Mouse (Mus musculus): ENCODE data around the gene Lipt2. TPM values are rescaled to one million over a fixed set of nuclear protein-coding genes. Genes with fewer than 3 reads are reported as not detected.

The Lipt2 gene
- polyA plus RNA-seq, 1 experiment: 0.02 TPM

DNA sequence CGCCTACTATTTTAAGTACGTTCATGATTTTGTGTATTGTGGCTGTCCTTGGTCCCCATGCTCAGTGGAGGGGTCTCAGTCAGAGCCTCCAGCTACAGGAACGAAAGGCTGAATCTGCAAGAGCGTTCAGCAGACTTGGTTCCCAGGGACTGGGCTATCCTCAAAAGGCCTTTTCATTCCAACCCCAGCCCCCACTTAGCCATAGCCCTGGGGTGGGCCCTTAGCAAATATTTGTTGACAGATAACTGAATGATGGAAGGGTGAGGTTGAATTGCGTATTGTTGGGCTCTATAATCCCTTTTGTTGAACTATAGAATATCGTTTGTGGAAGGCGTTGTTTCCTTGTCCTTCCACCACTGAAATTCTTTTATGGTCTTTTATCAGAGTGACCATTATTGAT is 32.6 kb upstream of the Lipt2 start:
- TF ChIP-seq GATA1 (IDR thresholded peaks at IDR 0.05; ENCODE audit: low read length) (no peak), TAL1 (IDR thresholded peaks at IDR 0.05; ENCODE audit: low read length) (no peak)
- Histone ChIP-seq H3K9me3 (ENCODE audit: control insufficient read depth, low read length) (peaks cover 7% of the 10 kb centered on the region), H3K4me3 (replicated peaks) (no peak overlapping the region), H3K36me3 (ENCODE audit: control insufficient read depth) (no peaks in the 10 kb centered on the region), H3K4me1 (ENCODE audit: control insufficient read depth) (peaks cover 15% of the 10 kb centered on the region), H3K27me3 (ENCODE audit: control insufficient read depth) (no peaks in the 10 kb centered on the region; the same call in 1 of the 2 replicates)

DNA sequence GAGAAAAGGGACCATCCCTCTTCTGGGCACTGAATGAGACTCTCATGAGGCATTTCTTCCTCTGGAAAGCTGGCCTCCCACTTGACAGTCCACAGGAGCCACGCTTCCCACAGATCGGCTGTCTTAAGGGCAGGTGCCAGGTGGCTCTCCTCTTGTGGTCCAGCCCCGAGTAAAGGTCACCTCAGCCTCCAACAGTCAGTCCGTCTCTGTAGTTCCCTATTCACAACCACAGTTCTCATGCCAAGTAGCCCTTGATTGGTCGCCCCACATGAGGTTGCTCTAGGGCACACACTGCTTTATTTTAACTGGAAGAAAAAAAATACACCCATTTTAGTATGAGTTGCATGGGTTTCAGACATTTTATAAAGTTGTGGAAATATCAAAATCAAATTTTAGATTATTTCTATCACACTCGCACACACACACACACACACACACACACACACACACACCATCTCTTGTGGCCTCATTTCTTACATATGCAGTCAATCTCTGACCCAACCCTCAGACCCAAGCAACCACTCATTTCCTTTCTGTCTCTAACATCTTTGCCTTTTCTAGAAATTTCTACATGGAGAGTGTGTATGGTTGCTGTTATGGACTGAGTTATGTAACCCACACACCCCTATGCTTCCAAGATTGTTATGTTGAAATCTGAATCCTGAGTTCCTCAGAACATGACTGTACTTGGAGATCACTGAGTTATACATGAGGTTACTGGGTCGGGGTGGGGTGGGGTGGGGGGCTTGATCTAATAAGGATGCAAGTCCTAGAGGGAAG is 30.6 kb upstream of the Lipt2 start:
- Histone ChIP-seq H3K4me1 (ENCODE audit: control insufficient read depth) (peaks cover 4% of the 10 kb centered on the region), H3K36me3 (ENCODE audit: control insufficient read depth) (no peaks in the 10 kb centered on the region), H3K4me3 (replicated peaks) (no peak overlapping the region), H3K9me3 (ENCODE audit: control insufficient read depth, low read length) (peaks cover 7% of the 10 kb centered on the region), H3K27me3 (ENCODE audit: control insufficient read depth) (no peaks in the 10 kb centered on the region; the same call in 1 of the 2 replicates)
- TF ChIP-seq GATA1 (IDR thresholded peaks at IDR 0.05; ENCODE audit: low read length): no peak
- no peak for TF ChIP-seq TAL1 (IDR thresholded peaks at IDR 0.05; ENCODE audit: low read length)

DNA sequence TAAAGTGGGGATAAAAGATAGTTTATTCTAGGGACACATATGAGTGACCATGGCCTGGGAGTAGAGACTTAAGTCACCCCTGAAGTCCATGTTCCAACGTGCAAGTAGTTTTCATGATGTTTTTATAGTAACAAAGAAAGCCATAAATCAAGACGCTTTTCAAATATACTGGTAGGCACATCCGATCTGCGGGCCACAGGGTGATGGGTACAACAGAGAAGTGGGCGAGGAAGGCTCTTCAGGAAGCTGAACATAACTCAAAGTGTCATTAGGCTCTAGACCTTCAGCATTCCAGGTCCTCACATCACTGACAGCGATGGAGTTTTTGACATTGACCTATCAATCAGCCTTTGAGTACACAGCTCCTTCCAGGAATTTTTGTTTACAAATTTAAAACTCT is 28.5 kb upstream of the Lipt2 start:
- Histone ChIP-seq H3K4me1 (ENCODE audit: control insufficient read depth) (no peaks in the 10 kb centered on the region), H3K27me3 (ENCODE audit: control insufficient read depth) (no peaks in the 10 kb centered on the region; the same call in 1 of the 2 replicates), H3K4me3 (replicated peaks) (no peak overlapping the region), H3K9me3 (ENCODE audit: control insufficient read depth, low read length) (peaks cover 3% of the 10 kb centered on the region), H3K36me3 (ENCODE audit: control insufficient read depth) (no peaks in the 10 kb centered on the region)
- TF ChIP-seq GATA1 (IDR thresholded peaks at IDR 0.05; ENCODE audit: low read length): no peak
- TF ChIP-seq TAL1 (IDR thresholded peaks at IDR 0.05; ENCODE audit: low read length): no peak

DNA sequence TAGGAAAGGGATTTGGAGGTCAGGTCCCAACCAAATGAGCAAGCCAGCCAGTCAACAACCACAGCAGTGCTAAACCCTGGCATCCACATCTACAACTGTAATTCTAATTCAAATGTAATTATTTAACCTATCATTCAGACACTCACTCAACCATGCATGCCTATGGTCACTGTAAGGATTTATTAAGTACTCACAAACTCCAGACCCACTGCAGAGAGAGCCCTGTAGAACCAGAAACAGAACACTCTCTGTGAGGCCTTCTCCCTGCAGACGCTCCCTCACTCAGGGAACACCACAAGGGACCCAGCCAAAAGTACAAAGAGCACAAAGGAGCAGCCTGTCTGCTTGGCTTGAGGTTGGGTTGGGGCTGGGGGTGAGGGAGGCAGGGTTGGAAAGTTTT is 26.7 kb upstream of the Lipt2 start:
- Histone ChIP-seq H3K27me3 (ENCODE audit: control insufficient read depth) (peaks cover 6% of the 10 kb centered on the region), H3K4me3 (replicated peaks) (no peak overlapping the region), H3K36me3 (ENCODE audit: control insufficient read depth) (no peaks in the 10 kb centered on the region), H3K4me1 (ENCODE audit: control insufficient read depth) (no peaks in the 10 kb centered on the region), H3K9me3 (ENCODE audit: control insufficient read depth, low read length) (no peaks in the 10 kb centered on the region)
- TF ChIP-seq GATA1 (IDR thresholded peaks at IDR 0.05; ENCODE audit: low read length) (no peak), TAL1 (IDR thresholded peaks at IDR 0.05; ENCODE audit: low read length) (no peak)

DNA sequence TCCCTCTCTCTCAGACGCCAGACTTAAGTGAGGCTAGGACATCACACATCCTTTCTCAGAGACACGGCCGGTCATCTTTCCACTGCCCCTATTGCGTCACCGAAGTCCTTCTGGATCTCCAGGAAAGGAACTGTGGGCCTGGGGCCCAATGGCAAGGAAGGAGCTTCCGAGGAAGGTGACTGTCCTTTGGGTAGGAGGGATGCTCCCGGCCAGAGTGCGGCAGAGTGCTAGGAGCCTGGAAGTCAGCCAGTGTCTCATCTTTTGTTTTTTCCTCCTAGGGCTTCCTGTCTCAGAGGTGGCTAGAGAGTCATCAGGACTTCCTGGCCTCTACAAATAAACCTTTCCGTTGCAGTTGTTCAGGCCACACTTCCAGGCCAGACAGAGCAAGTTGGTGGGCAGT is 22.0 kb upstream of the Lipt2 start:
- Histone ChIP-seq H3K36me3 (ENCODE audit: control insufficient read depth) (no peaks in the 10 kb centered on the region), H3K27me3 (ENCODE audit: control insufficient read depth) (peaks cover 16% of the 10 kb centered on the region), H3K9me3 (ENCODE audit: control insufficient read depth, low read length) (no peaks in the 10 kb centered on the region), H3K4me3 (replicated peaks) (no peak overlapping the region), H3K4me1 (ENCODE audit: control insufficient read depth) (no peaks in the 10 kb centered on the region)
- no peak for TF ChIP-seq TAL1 (IDR thresholded peaks at IDR 0.05; ENCODE audit: low read length)
- no peak for TF ChIP-seq GATA1 (IDR thresholded peaks at IDR 0.05; ENCODE audit: low read length)

DNA sequence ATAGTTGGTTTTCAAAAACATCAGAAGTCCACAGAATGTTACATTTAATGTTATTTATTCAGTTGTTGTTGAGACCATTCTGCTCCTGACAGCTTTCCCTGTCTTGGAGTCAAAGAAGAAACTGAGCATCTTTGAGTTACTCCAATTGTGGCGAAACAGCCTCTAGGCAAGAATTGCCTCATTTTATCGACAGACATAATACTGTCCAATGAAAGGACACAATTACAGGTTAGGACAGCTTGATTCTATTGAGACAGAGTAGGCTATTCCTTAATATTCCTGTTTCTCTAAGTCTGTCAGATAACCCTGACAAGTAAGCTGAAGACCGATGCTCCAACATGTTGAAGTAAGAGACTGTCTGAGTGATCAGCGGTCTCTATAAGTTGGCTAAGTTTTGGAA is 21.0 kb upstream of the Lipt2 start:
- H3K4me1 ChIP-seq (ENCODE audit: control insufficient read depth): no peaks in the 10 kb centered on the region
- peaks cover 16% of the 10 kb centered on the region for H3K27me3 ChIP-seq (ENCODE audit: control insufficient read depth)
- no peaks in the 10 kb centered on the region for H3K9me3 ChIP-seq (ENCODE audit: control insufficient read depth, low read length)
- no peak overlapping the region for H3K4me3 ChIP-seq (replicated peaks)
- TF ChIP-seq TAL1 (IDR thresholded peaks at IDR 0.05; ENCODE audit: low read length) (no peak), GATA1 (IDR thresholded peaks at IDR 0.05; ENCODE audit: low read length) (no peak)
- no peaks in the 10 kb centered on the region for H3K36me3 ChIP-seq (ENCODE audit: control insufficient read depth)

DNA sequence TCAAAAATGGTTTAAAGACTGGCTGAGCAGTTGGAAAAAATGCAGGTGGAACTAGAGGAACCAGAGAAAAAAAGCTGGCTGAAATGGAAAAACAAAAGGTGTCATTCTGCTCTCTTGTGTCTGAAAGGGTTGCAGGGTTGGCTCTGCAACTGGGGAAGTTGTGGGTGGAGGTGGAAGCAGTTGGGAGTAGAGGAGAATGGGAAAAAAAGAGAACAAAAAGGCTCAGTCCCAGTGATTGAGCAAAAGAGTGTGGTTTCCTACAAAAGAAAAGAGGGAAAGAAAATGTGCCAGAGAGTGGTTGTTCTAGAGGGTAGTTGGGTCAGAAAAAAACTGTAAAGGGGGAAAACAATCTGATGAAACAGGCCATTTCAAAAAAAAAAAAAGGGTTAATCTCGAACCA is 18.5 kb upstream of the Lipt2 start:
- H3K27me3 ChIP-seq (ENCODE audit: control insufficient read depth): peaks cover 27% of the 10 kb centered on the region
- no peak for TF ChIP-seq GATA1 (IDR thresholded peaks at IDR 0.05; ENCODE audit: low read length)
- no peak for TF ChIP-seq TAL1 (IDR thresholded peaks at IDR 0.05; ENCODE audit: low read length)
- H3K36me3 ChIP-seq (ENCODE audit: control insufficient read depth): no peaks in the 10 kb centered on the region
- H3K4me1 ChIP-seq (ENCODE audit: control insufficient read depth): no peaks in the 10 kb centered on the region
- H3K9me3 ChIP-seq (ENCODE audit: control insufficient read depth, low read length): no peaks in the 10 kb centered on the region
- no peak overlapping the region for H3K4me3 ChIP-seq (replicated peaks)

DNA sequence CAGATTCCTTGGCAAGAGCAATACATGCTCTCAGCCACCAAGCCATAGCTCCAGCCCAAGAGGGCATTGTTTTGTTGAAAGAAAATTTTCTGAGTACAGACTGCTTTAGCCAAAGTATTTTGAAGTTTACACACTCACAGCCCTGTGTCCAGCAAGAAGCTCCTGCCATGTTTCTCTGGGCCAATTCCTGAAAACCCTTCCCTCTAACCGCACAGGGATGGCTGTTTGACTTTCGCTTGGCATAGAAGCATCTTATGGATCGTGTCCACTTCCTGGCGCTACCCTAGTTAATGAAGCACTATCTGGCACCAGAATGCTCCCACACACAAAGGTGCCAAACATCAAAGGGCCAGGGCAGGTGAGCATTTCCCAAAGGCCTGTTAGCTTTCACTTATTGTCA is 10.5 kb upstream of the Lipt2 start:
- Histone ChIP-seq H3K4me3 (replicated peaks) (no peak overlapping the region), H3K36me3 (ENCODE audit: control insufficient read depth) (no peaks in the 10 kb centered on the region), H3K9me3 (ENCODE audit: control insufficient read depth, low read length) (no peaks in the 10 kb centered on the region), H3K4me1 (ENCODE audit: control insufficient read depth) (no peaks in the 10 kb centered on the region), H3K27me3 (ENCODE audit: control insufficient read depth) (peaks cover 17% of the 10 kb centered on the region)
- TF ChIP-seq GATA1 (IDR thresholded peaks at IDR 0.05; ENCODE audit: low read length) (no peak), TAL1 (IDR thresholded peaks at IDR 0.05; ENCODE audit: low read length) (no peak)

DNA sequence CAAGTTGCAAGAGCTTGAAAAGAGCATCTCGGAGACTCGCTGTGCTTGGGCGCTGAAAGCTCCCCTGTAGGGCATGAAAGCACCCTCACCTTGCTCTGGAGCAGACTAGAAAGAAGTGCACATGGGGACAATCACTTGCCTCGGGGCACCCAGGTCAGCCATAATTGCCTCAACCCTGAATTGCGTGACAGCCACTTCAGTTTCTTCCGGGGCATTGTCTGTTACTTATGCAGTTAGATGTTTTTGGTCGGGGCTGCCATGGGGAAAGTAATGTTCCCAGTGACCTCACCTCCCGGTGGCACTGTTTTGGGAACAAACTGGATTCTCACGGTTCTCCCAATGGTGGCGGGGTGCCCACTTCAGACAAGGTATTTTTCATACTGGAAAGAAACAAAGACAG is 9.0 kb upstream of the Lipt2 start:
- Histone ChIP-seq H3K36me3 (ENCODE audit: control insufficient read depth) (no peaks in the 10 kb centered on the region), H3K4me3 (replicated peaks) (no peak overlapping the region), H3K4me1 (ENCODE audit: control insufficient read depth) (no peaks in the 10 kb centered on the region), H3K27me3 (ENCODE audit: control insufficient read depth) (peaks cover 9% of the 10 kb centered on the region), H3K9me3 (ENCODE audit: control insufficient read depth, low read length) (no peaks in the 10 kb centered on the region)
- TF ChIP-seq GATA1 (IDR thresholded peaks at IDR 0.05; ENCODE audit: low read length): no peak
- no peak for TF ChIP-seq TAL1 (IDR thresholded peaks at IDR 0.05; ENCODE audit: low read length)

DNA sequence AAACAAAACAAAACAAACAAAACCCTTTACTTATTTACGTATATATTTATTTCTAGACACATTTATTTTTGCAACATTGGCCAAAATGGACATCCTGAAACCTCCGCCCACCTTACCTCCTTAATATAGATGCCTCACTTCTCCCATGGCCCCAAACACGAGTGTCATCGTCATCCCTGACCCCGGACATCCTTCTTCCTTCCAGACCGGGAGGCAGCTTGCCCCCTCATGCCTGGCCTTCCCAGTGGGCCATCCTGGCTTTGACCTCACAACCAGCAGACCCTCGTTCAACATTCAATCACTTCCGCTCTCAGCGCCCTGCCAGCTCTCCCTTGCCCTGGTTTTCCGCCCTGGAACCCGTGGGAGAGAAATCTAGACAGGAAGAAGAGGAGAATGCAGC is 8.5 kb upstream of the Lipt2 start:
- H3K27me3 ChIP-seq (ENCODE audit: control insufficient read depth): peaks cover 9% of the 10 kb centered on the region
- no peak for TF ChIP-seq TAL1 (IDR thresholded peaks at IDR 0.05; ENCODE audit: low read length)
- no peak for TF ChIP-seq GATA1 (IDR thresholded peaks at IDR 0.05; ENCODE audit: low read length)
- H3K36me3 ChIP-seq (ENCODE audit: control insufficient read depth): no peaks in the 10 kb centered on the region
- H3K4me1 ChIP-seq (ENCODE audit: control insufficient read depth): no peaks in the 10 kb centered on the region
- H3K4me3 ChIP-seq (replicated peaks): no peak overlapping the region
- H3K9me3 ChIP-seq (ENCODE audit: control insufficient read depth, low read length): no peaks in the 10 kb centered on the region

All from erythroblast, embryonic 14.5 days (primary cell).